Mouse (Mus musculus) forebrain, postnatal 0 days (tissue): Measurements from ENCODE around the gene Sike1. TPM values are rescaled to one million over a fixed set of nuclear protein-coding genes. Genes with fewer than 3 reads are reported as not detected.

Experiments
- ATAC-seq: fragments of 200-750 bp; cut with Nextera tagmentation; 2 replicates; pipeline ENCODE4 v1.8.0; 2017; ENCODE audit warnings: mild to moderate bottlenecking, moderate library complexity
- DNase-seq: peaks from one replicate; pipeline ENCODE4 v3.0.0-alpha.2; 2015
- H3K27ac ChIP-seq: fragments of 300-500 bp; sonication (generic); 2 replicates; pipeline ENCODE4 v1.5.1; 2014; ENCODE audit warnings: low read depth, mild to moderate bottlenecking, antibody characterized with exemption, low read length, moderate library complexity, mixed read lengths
- H3K27me3 ChIP-seq: fragments of 300-500 bp; sonication (generic); 2 replicates; pipeline ENCODE4 v1.6.1; 2014; ENCODE audit warnings: mild to moderate bottlenecking, low read length, mixed read lengths; ENCODE audit not compliant: insufficient read depth
- H3K36me3 ChIP-seq: fragments of 300-500 bp; sonication (generic); 2 replicates; pipeline ENCODE4 v1.6.1; 2014; ENCODE audit warnings: mild to moderate bottlenecking, moderate library complexity; ENCODE audit not compliant: insufficient read depth
- H3K4me1 ChIP-seq: fragments of 300-500 bp; sonication (generic); 2 replicates; pipeline ENCODE4 v1.6.1; 2014; ENCODE audit warnings: antibody characterized with exemption; ENCODE audit not compliant: insufficient read depth
- H3K4me2 ChIP-seq: fragments of 300-500 bp; sonication (generic); 2 replicates; pipeline ENCODE4 v1.6.1; 2014; ENCODE audit warnings: low read depth, mild to moderate bottlenecking, moderate library complexity
- H3K4me3 ChIP-seq: fragments of 300-500 bp; sonication (generic); 2 replicates; pipeline ENCODE4 v1.5.1; 2014; ENCODE audit warnings: low read depth, low read length, mixed read lengths
- H3K9ac ChIP-seq: fragments of 300-500 bp; sonication (generic); 2 replicates; pipeline ENCODE4 v1.6.1; 2014; ENCODE audit warnings: mild to moderate bottlenecking
- H3K9me3 ChIP-seq: fragments of 300-500 bp; sonication (generic); 2 replicates; pipeline ENCODE4 v1.6.1; 2016; ENCODE audit warnings: low read length
- CTCF ChIP-seq: sonication (generic); IDR thresholded peaks from 2 replicates; pipeline ENCODE4 v1.5.1; 2016; ENCODE audit warnings: antibody characterized with exemption, control low read depth, low read depth
- WGBS: fragments of 180-500 bp; shearing (Covaris S2); extraction: QIAGEN DNeasy Blood & Tissue Kit; methylation state at CpG from one replicate; pipeline ENCODE4 v1.1.7; 2014; 5-methylcytosine and 5-hydroxymethylcytosine counted together
- polyA plus RNA-seq: library from polyadenylated mRNA; unstranded; fragments of >200 nt; fragmentation: Nextera tagmentation; extraction: Ambion mirVana; gene quantifications from 2 replicates; pipeline ENCODE4 v1.2.1, GENCODE M21; 2015
- total RNA-seq: library from RNA; depleted of rRNA; stranded (reverse); fragments of >200 nt; gene quantifications from 2 replicates; pipeline ENCODE4 v1.2.3, GENCODE M21; 2014; rRNA removed

Sike1 gene
- total RNA-seq (25.9 and 29.6 TPM in 2 replicates), polyA plus RNA-seq (43.0 and 48.2 TPM in 2 replicates)

- Histone ChIP-seq H3K27me3 (no peaks in the 10 kb centered on the region), H3K4me1 (peaks cover 4% of the 10 kb centered on the region; the same call in 1 of the 2 replicates), H3K4me3 (peak within 1 kb of the TSS; percentile 78), H3K9ac (peak within 1 kb of the TSS; percentile 94), H3K36me3 (peaks cover 28% of the 10 kb centered on the region), H3K9me3 (no peaks in the 10 kb centered on the region), H3K27ac (peak within 1 kb of the TSS; percentile 89), H3K4me2 (peak within 1 kb of the TSS; percentile 52)
- DNase-seq = peak; percentile 93
- 1% methylated on average over 56 of the region's 60 CpGs for WGBS
- ATAC-seq = peak; percentile 99
- no peak for TF ChIP-seq CTCF
Observed at GRCm38 (mm10) chr3:102995605-102996321, at the start of gene Sike1. TSS of gene Sike1 (plus strand) at chr3:102995708.

DNA sequence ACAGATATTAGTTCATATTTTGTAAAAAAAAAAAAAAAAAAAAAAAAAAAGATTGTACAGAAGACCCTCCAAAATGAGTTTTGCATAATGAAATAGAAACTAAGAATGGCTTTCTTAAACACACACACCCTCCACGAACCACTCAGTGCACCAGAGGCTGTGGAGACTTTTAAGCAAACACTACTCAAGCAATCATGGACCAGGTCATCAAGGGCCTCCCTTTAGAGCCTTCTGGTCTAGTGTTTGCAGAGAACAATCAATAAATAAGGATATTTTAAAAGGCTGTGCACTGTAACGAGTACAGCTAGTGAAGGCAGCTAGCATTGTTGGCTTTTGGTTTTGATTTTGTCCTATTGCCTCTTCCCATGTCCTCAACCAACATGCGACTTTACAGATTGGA, 49.2 kb upstream of the Sike1 start:
- Histone ChIP-seq H3K27me3 (no peaks in the 10 kb centered on the region), H3K9ac (no peak overlapping the region), H3K27ac (no peak overlapping the region), H3K4me2 (no peak overlapping the region), H3K4me1 (no peaks in the 10 kb centered on the region), H3K36me3 (no peaks in the 10 kb centered on the region), H3K4me3 (no peak overlapping the region), H3K9me3 (no peaks in the 10 kb centered on the region)
- DNase-seq (no peak), ATAC-seq (no peak)
- WGBS = 75% methylated on average over 3 of the region's 3 CpGs
- TF ChIP-seq CTCF = no peak

- Histone ChIP-seq H3K36me3 (no peaks in the 10 kb centered on the region), H3K9me3 (no peaks in the 10 kb centered on the region), H3K4me1 (no peaks in the 10 kb centered on the region), H3K4me2 (no peak overlapping the region), H3K27me3 (no peaks in the 10 kb centered on the region), H3K4me3 (no peak overlapping the region), H3K27ac (no peak overlapping the region), H3K9ac (no peak overlapping the region)
- DNase-seq (no peak), ATAC-seq (no peak)
- WGBS = 40% methylated on average over 5 of the region's 5 CpGs
- no peak for TF ChIP-seq CTCF
Observed at GRCm38 (mm10) chr3:102946861-102947260, 48.6 kb upstream of the Sike1 start.

DNA sequence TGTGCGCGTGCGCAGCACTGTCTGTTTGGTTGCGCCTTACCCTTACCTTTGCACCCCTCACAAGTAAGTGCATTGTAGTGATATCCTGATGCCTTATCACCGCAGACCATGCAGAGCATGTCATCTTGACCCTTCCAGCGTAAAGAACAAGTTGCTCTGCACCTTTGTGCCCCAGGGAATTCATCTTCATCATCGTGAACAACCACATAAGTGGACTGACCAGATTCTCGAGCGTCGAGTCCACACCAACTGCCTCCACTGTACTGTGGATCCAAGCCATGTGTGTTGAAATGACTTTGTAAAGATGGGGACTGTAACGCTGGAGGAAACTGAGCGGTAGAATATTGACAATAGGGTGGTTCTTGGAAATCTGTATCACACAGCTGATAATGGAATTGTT, 41.0 kb upstream of the Sike1 start:
- WGBS = 96% methylated on average over 12 of the region's 12 CpGs
- Histone ChIP-seq H3K36me3 (no peaks in the 10 kb centered on the region), H3K27me3 (no peaks in the 10 kb centered on the region)

DNA sequence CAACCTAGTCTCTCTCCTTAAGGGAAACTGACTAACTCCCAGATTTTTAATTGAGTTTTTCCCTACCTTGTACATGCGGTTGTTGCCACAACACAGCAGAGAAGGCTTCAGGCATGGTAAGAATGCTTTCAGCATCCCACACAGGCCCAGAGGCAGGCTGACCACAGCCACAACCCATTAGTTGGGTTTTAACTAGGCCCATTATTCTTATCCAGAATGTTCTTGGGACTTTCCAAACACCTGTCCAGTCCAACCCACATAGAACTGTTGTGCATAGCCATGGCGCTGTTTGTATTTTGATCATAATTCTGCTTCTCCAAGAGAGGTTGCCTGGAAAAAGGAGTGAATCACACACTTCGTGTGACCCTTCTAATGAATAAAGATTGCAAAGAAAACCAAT, 40.4 kb upstream of the Sike1 start:
- Histone ChIP-seq H3K27ac (no peak overlapping the region), H3K4me1 (no peaks in the 10 kb centered on the region), H3K4me3 (no peak overlapping the region), H3K4me2 (no peak overlapping the region), H3K36me3 (no peaks in the 10 kb centered on the region), H3K27me3 (no peaks in the 10 kb centered on the region), H3K9me3 (no peaks in the 10 kb centered on the region), H3K9ac (no peak overlapping the region)
- WGBS = 89% methylated on average over 3 of the region's 3 CpGs
- ATAC-seq = no peak
- DNase-seq = no peak
- no peak for TF ChIP-seq CTCF

More for the DNA sequence above, 41.0 kb upstream of the Sike1 start:
- Histone ChIP-seq H3K4me2 (no peak overlapping the region), H3K4me1 (no peaks in the 10 kb centered on the region), H3K27ac (no peak overlapping the region), H3K9me3 (no peaks in the 10 kb centered on the region), H3K9ac (no peak overlapping the region), H3K4me3 (no peak overlapping the region)
- ATAC-seq (no peak), DNase-seq (no peak)
- no peak for TF ChIP-seq CTCF

DNA sequence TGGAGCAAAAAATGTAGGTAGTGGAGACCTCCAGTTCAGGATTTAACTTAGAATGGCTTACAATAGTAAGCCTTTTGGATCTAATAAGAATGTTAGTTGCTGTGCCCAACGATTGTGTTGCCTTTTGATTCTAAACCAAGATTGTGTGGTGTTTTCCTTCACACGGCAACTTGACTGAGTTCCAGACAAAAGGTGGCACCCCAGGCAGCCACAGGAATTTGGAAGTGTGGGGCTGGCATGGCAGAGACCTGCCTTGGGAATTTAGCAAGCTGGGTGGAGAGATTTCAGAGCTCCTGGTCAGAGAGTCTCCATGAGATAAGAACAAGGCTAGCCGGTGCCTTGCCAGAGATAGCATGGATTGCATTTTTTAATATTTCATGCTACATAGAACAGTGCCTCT, 39.9 kb upstream of the Sike1 start:
- Histone ChIP-seq H3K9ac (no peak overlapping the region), H3K9me3 (no peaks in the 10 kb centered on the region), H3K4me2 (no peak overlapping the region), H3K4me1 (no peaks in the 10 kb centered on the region), H3K4me3 (no peak overlapping the region), H3K36me3 (no peaks in the 10 kb centered on the region), H3K27ac (no peak overlapping the region), H3K27me3 (no peaks in the 10 kb centered on the region)
- DNase-seq (no peak), ATAC-seq (no peak)
- no peak for TF ChIP-seq CTCF
- 47% methylated on average over 3 of the region's 3 CpGs for WGBS

DNA sequence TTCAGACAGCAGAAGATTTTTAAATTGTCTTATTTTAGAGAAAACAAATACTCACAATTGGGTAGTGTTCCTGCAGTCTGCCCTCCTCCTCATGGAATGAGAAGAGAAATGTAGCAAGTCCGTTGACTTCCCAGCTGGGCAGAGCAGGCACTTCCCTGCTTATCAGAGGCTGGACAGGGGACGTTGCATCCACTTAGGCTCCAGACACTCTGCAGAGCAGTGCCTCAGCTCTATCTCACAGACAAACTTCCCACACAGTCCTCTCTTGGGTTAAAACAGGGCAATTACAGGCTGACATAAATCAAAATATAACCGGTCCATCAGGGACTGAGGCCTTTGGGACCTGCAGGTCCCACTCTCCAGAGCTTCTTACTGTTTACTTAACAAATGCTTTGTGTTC, 31.5 kb upstream of the Sike1 start, which contains the start of gene Nr1h5:
Nr1h5 (minus strand) TSS at position 101 of the 400 bp plus-strand sequence.
- TF ChIP-seq CTCF = no peak
- WGBS = 60% methylated on average over 3 of the region's 3 CpGs
- DNase-seq (no peak), ATAC-seq (no peak)
- no peak within 1 kb of the TSS for H3K9ac ChIP-seq
- H3K9me3 ChIP-seq = no peaks in the 10 kb centered on the region
- H3K4me1 ChIP-seq = no peaks in the 10 kb centered on the region
- no peak within 1 kb of the TSS for H3K4me2 ChIP-seq
- no peaks in the 10 kb centered on the region for H3K27me3 ChIP-seq
- no peak within 1 kb of the TSS for H3K4me3 ChIP-seq
- H3K27ac ChIP-seq = no peak within 1 kb of the TSS
- no peaks in the 10 kb centered on the region for H3K36me3 ChIP-seq
